Mouse (Mus musculus) layer of hippocampus, postnatal 25 days (tissue): ENCODE measurements at regions not wholly inside any gene's neighbourhood (a gene's known extent, or its start where the extent isn't known, plus 50 kb on each side); places are given as distances from the start of the nearest gene placed in this dataset.

Experiments
- DNase-seq, 2 experiments: peaks; one replicate each; pipeline ENCODE4 v3.0.0; 2022; ENCODE audit warnings: mixed read lengths in 2 of 2, low spot score in 1 of 2; ENCODE audit errors: extremely low spot score in 1 of 2

- no peak for DNase-seq
These were observed 303.2 kb upstream of the Npvf start for GRCm38 (mm10) chr6:50957328-50957900.

- DNase-seq: no peak
These were observed 306.1 kb upstream of the Npvf start for GRCm38 (mm10) chr6:50960341-50960740.

DNA sequence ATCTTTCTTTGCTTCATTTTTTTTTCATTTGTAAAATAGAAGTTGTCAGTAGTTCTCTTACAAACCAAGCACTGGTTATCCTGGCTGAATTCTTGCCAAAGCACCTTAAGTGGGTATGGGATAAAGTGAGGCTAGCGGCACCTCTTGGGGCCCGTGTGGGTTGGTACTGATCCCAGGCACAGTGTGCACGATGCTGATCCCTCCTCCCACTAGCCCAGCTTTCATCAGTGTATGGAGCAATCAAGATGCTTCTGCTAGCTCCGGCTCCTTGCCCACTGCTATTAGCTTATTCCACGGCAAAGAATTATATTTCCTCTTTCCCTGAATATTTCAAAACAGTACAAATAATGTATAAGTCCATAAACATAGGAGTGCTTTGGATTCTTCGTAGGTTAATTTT, 307.4 kb upstream of the Npvf start:
- no peak for DNase-seq

- no peak for DNase-seq
These were observed 314.3 kb upstream of the Npvf start for GRCm38 (mm10) chr6:50968546-50968945.

DNA sequence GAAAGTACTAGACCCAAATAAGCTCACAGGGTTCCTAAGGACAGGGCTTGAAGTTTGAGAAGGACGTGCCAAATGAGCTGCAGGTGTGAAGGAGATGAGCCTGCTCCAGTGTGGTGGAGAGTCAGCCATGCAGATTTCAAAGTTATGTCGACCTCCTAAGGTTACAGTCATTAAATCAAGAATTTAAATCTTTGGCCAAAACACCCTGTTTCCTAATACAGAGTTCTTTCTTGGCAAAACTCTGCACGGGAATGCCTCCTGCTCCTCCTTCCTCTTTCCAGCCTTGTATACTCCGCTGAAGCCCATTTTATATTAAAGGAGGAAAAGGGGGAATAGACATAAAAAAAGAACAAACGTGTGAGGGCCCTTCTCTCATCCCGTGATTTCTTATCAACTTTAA, 315.1 kb upstream of the Npvf start:
- DNase-seq: no peak

DNA sequence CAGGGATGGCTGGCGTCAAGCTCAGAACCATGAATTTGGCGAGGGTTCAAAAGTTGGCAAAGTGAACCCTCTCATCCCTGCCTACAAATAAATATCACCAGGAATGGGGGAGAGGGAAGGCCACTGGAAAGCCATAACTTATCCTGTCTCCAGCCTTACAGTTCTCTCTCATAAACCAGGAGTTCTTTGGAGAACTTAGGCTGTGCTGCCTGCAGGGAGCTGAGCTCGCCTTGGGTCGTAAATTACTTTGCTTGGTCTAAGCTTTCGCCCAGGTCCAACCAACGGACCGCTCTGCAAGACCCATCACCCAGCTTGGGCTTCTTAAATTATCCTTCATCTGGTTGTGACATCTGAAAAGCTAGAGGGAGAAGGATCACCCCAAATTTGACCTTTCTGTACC, 315.8 kb upstream of the Npvf start:
- DNase-seq: no peak

- DNase-seq: no peak
These were observed 316.5 kb upstream of the Npvf start for GRCm38 (mm10) chr6:50970770-50971169.

GRCm38 (mm10) chr6:50972268-50972667, 318.0 kb upstream of the Npvf start:
- no peak for DNase-seq

- no peak for DNase-seq
These were observed 319.0 kb upstream of the Npvf start for GRCm38 (mm10) chr6:50973231-50973654.

DNA sequence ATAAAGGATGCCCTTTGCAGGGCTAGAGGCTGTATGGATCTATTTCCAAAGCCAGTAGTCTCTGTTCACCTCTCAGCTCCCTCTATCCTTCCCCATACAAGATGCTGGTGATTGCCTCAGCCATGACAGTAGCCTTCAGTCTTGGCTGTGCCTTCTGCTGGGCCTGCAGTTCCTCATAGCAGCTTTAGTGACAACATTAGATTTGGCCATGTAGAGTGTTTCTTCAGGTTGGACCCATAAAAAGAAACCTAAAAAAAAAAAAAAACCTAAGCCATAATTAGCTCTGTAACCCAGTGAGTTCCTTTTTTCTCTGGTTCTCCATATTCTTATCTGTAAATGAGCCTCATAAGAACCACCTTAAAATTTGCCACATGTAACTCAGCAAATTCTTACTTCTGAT, 319.6 kb upstream of the Npvf start:
- no peak for DNase-seq

DNA sequence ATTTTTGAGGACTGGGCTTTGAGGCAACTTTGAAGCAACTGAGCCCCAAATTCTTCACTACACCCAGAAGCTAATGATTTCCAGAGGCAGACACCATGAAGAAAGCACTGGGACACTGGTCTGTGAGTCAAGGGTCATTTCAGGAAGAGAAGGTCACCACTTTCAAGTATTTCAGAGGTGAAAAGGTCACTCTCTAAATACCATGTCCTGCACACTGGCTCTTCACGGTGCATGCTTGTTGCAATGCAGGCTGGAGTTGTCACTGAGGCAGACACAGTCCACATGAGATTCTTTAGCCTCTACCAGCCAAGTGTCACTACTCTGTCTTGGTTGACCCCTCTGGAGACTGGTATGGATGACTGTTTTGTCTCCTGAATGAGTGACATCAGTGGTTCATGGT, 320.7 kb upstream of the Npvf start:
- DNase-seq: no peak

DNA sequence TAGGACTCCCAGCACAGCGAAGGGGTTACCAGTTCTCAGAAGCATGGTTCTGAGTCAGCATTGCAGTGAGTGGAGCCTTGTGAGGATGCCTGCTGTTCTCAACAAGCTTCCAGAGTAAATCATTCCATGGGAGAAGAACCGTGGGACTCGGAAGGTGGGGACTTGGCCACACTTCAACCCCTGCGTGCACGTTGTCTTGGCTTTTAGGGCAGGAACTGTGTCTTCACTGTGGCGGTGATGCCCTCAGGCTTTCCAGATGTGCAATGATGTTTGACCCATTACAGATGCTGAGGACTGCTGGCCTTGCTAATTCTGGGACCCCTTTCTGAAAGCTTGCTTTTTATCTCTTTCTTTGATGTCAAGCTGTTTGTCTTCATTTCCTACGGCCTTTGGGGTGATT, 322.7 kb upstream of the Npvf start:
- DNase-seq: no peak

GRCm38 (mm10) chr6:50977381-50977780, 323.1 kb upstream of the Npvf start:
- DNase-seq: no peak

DNA sequence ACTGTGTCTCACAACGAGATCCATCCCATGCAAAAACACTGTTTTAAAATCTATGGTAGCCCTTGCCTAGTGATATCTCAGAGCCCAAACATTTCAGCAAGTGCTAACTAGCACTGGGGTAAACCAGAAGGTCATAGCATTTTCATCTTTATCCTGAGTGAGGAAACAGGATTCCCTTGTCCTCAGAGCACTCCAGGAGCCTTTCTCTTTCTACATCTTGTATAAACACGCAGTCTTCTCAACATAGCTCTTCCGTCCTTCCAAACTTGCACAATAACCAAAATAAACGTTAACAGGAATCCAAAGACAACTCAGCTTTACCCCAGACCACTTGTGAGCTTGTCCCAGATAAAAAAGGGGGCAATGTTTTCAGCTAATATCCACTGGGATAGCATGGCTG, 323.8 kb upstream of the Npvf start:
- no peak for DNase-seq

DNA sequence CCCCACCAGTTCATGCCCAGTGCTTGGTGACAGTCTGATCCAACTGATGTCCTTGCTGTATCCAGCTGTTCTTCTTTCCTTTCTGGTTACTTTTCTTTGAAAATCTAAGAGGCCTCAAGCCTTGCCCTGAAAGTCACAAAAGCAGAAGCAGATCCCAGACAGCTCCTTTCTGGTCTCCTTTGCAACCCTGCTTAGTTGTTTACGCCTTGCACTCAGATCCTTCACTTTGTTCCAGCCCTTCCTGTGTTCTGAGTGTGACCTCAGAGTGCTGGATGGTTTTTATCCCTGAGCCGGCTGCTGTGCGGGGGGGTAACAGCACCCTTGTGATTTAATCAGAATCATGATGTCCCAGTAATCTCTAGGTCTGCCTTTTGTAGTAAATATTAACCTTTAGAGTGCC, 324.3 kb upstream of the Npvf start:
- no peak for DNase-seq

DNA sequence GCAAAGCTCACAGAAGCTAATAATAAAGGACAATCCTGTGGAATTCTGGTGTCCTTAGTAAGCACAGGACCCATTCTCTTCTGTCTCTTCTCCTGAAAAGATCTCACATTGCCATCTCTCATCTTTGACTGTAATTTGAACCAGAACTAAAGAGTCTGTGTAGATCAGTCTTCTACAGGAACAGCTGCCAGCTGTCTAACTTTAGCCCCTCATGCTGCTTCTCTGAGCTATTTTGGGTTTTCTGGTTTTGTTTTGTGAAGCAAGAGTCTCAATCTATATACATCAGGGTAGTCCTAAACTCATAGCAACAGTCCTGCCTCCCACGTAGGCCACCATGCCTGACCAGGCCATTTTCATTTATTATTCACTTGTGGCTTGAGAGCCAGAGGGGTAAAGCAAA, 325.5 kb upstream of the Npvf start:
- no peak for DNase-seq

GRCm38 (mm10) chr6:50980311-50980710, 326.1 kb upstream of the Npvf start:
- DNase-seq: no peak

DNA sequence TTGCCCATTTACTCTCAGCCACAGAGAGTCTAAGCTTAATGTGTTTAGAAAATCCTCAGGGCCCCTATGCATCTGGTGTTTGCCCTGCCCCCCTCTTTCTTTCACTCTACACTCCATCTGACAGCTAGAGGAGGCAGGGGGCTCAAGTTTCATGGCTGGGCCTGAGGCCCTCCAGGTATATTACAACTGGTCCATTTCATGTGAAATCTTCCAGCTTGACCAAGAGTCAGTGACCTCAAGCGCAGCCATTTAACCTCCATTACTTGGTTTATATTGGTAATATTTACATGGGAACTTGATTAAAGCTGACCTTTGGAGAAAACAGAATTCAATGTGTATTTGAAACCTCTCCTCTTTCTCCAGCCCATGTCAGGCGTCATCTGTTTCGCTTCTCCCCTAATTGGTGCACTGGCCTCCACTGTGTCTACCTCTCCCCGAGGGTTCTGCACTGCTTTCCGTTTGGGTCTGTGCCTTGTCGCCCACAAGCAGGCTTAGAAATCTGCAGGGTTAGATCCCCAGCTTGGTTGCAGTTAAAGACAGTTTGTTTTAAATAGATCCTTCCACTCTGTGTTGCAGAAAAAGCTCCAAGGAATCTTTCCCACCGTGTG, 327.6 kb upstream of the Npvf start:
- DNase-seq: no peak

DNA sequence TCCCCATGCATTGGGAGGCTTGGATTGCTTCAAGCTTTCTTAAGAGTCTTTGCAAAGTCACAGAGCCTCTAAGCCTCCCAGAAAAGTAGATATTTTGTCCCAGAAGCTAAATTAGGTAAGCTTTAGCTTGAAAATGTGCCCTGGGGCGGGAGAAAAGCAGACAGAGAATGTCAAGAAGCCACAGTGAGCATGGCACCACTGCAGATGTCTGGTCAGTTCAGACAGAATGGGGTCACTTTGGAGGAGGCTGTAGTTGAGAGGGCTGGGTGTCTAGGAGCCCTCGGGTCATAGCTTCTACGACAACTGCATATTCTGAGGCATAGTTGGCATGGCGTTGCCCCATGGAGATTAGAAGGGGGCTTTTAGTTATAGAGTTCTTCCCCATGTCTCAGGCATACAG, 328.6 kb upstream of the Npvf start:
- no peak for DNase-seq

- DNase-seq: no peak
These were observed 329.4 kb upstream of the Npvf start for GRCm38 (mm10) chr6:50983511-50984099.

GRCm38 (mm10) chr6:50984157-50984905, 330.1 kb upstream of the Npvf start:
- DNase-seq: no peak
